Mouse (Mus musculus): ENCODE measurements around the gene Osbpl10. TPM values are rescaled to one million over a fixed set of nuclear protein-coding genes. Genes with fewer than 3 reads are reported as not detected.

Gene Osbpl10
- polyA plus RNA-seq, 1 experiment from 2014 or later = 2.6 TPM

- Histone ChIP-seq H3K27ac (ENCODE audit: low read depth, low read length) (no peak overlapping the region), H3K27me3 (ENCODE audit: control insufficient read depth, insufficient read depth, low read length) (no peaks in the 10 kb centered on the region), H3K36me3 (ENCODE audit: control insufficient read depth, insufficient read depth, low read length) (no peaks in the 10 kb centered on the region), H3K9me3 (ENCODE audit: control insufficient read depth, low read length) (no peaks in the 10 kb centered on the region), H3K4me1 (ENCODE audit: control insufficient read depth, insufficient read depth, low read length) (peaks cover 10% of the 10 kb centered on the region; the same call in 1 of the 2 replicates), H3K9ac (ENCODE audit: low read depth, low read length) (no peak overlapping the region), H3K4me3 (ENCODE audit: low read length) (no peak overlapping the region), H3K4me2 (replicated peaks; ENCODE audit: low read depth, low read length) (no peak overlapping the region)
- no peak for ATAC-seq (ENCODE audit: low FRiP score, low TSS enrichment)
- 79% methylated on average over 7 of the region's 7 CpGs for WGBS
Observed at GRCm38 (mm10) chr9:115164351-115164750, 186.0 kb downstream of the Osbpl10 start.

GRCm38 (mm10) chr9:115165996-115166395, 187.6 kb downstream of the Osbpl10 start:
- Histone ChIP-seq H3K36me3 (ENCODE audit: control insufficient read depth, insufficient read depth, low read length) (no peaks in the 10 kb centered on the region), H3K27me3 (ENCODE audit: control insufficient read depth, insufficient read depth, low read length) (no peaks in the 10 kb centered on the region), H3K4me3 (ENCODE audit: low read length) (no peak overlapping the region), H3K9ac (ENCODE audit: low read depth, low read length) (no peak overlapping the region), H3K27ac (ENCODE audit: low read depth, low read length) (no peak overlapping the region), H3K4me2 (replicated peaks; ENCODE audit: low read depth, low read length) (no peak overlapping the region), H3K4me1 (ENCODE audit: control insufficient read depth, insufficient read depth, low read length) (peaks cover 10% of the 10 kb centered on the region; the same call in 1 of the 2 replicates), H3K9me3 (ENCODE audit: control insufficient read depth, low read length) (no peaks in the 10 kb centered on the region)
- ATAC-seq (ENCODE audit: low FRiP score, low TSS enrichment) = no peak
- WGBS = 54% methylated on average over 8 of the region's 8 CpGs

- no peaks in the 10 kb centered on the region for H3K36me3 ChIP-seq (ENCODE audit: control insufficient read depth, insufficient read depth, low read length)
- no peak overlapping the region for H3K4me2 ChIP-seq (replicated peaks; ENCODE audit: low read depth, low read length)
- WGBS = 88% methylated on average over 13 of the region's 13 CpGs
- 0 out of 2 replicates have a peak, but pooled peaks cover under 1% of the 10 kb centered on the region for H3K4me1 ChIP-seq (ENCODE audit: control insufficient read depth, insufficient read depth, low read length)
- H3K4me3 ChIP-seq (ENCODE audit: low read length) = no peak overlapping the region
- no peak overlapping the region for H3K9ac ChIP-seq (ENCODE audit: low read depth, low read length)
- H3K27ac ChIP-seq (ENCODE audit: low read depth, low read length) = no peak overlapping the region
- H3K27me3 ChIP-seq (ENCODE audit: control insufficient read depth, insufficient read depth, low read length) = no peaks in the 10 kb centered on the region
- no peaks in the 10 kb centered on the region for H3K9me3 ChIP-seq (ENCODE audit: control insufficient read depth, low read length)
- no peak for ATAC-seq (ENCODE audit: low FRiP score, low TSS enrichment)
Observed at GRCm38 (mm10) chr9:115169591-115169990, 191.2 kb downstream of the Osbpl10 start.

GRCm38 (mm10) chr9:115172096-115172495, 193.7 kb downstream of the Osbpl10 start:
- ATAC-seq (ENCODE audit: low FRiP score, low TSS enrichment) = no peak
- Histone ChIP-seq H3K27ac (ENCODE audit: low read depth, low read length) (no peak overlapping the region), H3K36me3 (ENCODE audit: control insufficient read depth, insufficient read depth, low read length) (no peaks in the 10 kb centered on the region), H3K9me3 (ENCODE audit: control insufficient read depth, low read length) (no peaks in the 10 kb centered on the region), H3K27me3 (ENCODE audit: control insufficient read depth, insufficient read depth, low read length) (no peaks in the 10 kb centered on the region), H3K9ac (ENCODE audit: low read depth, low read length) (no peak overlapping the region), H3K4me3 (ENCODE audit: low read length) (no peak overlapping the region), H3K4me2 (replicated peaks; ENCODE audit: low read depth, low read length) (no peak overlapping the region), H3K4me1 (ENCODE audit: control insufficient read depth, insufficient read depth, low read length) (no peaks in the 10 kb centered on the region)
- WGBS = 93% methylated on average over 6 of the region's 6 CpGs

- Histone ChIP-seq H3K4me1 (ENCODE audit: control insufficient read depth, insufficient read depth, low read length) (no peaks in the 10 kb centered on the region), H3K9ac (ENCODE audit: low read depth, low read length) (no peak overlapping the region), H3K27me3 (ENCODE audit: control insufficient read depth, insufficient read depth, low read length) (no peaks in the 10 kb centered on the region), H3K27ac (ENCODE audit: low read depth, low read length) (0 out of 2 replicates have a peak overlapping the region, but pooled peaks have one; percentile 6), H3K4me2 (replicated peaks; ENCODE audit: low read depth, low read length) (no peak overlapping the region), H3K4me3 (ENCODE audit: low read length) (no peak overlapping the region), H3K36me3 (ENCODE audit: control insufficient read depth, insufficient read depth, low read length) (no peaks in the 10 kb centered on the region), H3K9me3 (ENCODE audit: control insufficient read depth, low read length) (no peaks in the 10 kb centered on the region)
- ATAC-seq (ENCODE audit: low FRiP score, low TSS enrichment) = no peak
- 85% methylated on average over 5 of the region's 5 CpGs for WGBS
Observed at GRCm38 (mm10) chr9:115179154-115179553, 200.8 kb downstream of the Osbpl10 start.

GRCm38 (mm10) chr9:115179935-115180334, 201.6 kb downstream of the Osbpl10 start:
- Histone ChIP-seq H3K4me3 (ENCODE audit: low read length) (no peak overlapping the region), H3K9me3 (ENCODE audit: control insufficient read depth, low read length) (no peaks in the 10 kb centered on the region), H3K9ac (ENCODE audit: low read depth, low read length) (no peak overlapping the region), H3K4me1 (ENCODE audit: control insufficient read depth, insufficient read depth, low read length) (no peaks in the 10 kb centered on the region), H3K36me3 (ENCODE audit: control insufficient read depth, insufficient read depth, low read length) (no peaks in the 10 kb centered on the region), H3K27ac (ENCODE audit: low read depth, low read length) (no peak overlapping the region), H3K4me2 (replicated peaks; ENCODE audit: low read depth, low read length) (no peak overlapping the region), H3K27me3 (ENCODE audit: control insufficient read depth, insufficient read depth, low read length) (no peaks in the 10 kb centered on the region)
- WGBS = 46% methylated on average over 8 of the region's 8 CpGs
- ATAC-seq (ENCODE audit: low FRiP score, low TSS enrichment) = peak; percentile 52; the same call in 1 of the 2 replicates

- 35% methylated on average over 11 of the region's 11 CpGs for WGBS
- Histone ChIP-seq H3K36me3 (ENCODE audit: control insufficient read depth, insufficient read depth, low read length) (no peaks in the 10 kb centered on the region), H3K4me2 (replicated peaks; ENCODE audit: low read depth, low read length) (no peak overlapping the region), H3K27me3 (ENCODE audit: control insufficient read depth, insufficient read depth, low read length) (no peaks in the 10 kb centered on the region), H3K27ac (ENCODE audit: low read depth, low read length) (no peak overlapping the region), H3K4me1 (ENCODE audit: control insufficient read depth, insufficient read depth, low read length) (peaks cover 13% of the 10 kb centered on the region), H3K4me3 (ENCODE audit: low read length) (no peak overlapping the region), H3K9me3 (ENCODE audit: control insufficient read depth, low read length) (no peaks in the 10 kb centered on the region), H3K9ac (ENCODE audit: low read depth, low read length) (no peak overlapping the region)
- ATAC-seq (ENCODE audit: low FRiP score, low TSS enrichment) = no peak
Observed at GRCm38 (mm10) chr9:115186402-115186801, 208.0 kb downstream of the Osbpl10 start.

- no peak overlapping the region for H3K4me2 ChIP-seq (replicated peaks; ENCODE audit: low read depth, low read length)
- H3K4me1 ChIP-seq (ENCODE audit: control insufficient read depth, insufficient read depth, low read length) = peaks cover 13% of the 10 kb centered on the region
- peak; percentile 80 for ATAC-seq (ENCODE audit: low FRiP score, low TSS enrichment)
- H3K4me3 ChIP-seq (ENCODE audit: low read length) = no peak overlapping the region
- 23% methylated on average over 9 of the region's 9 CpGs for WGBS
- no peaks in the 10 kb centered on the region for H3K36me3 ChIP-seq (ENCODE audit: control insufficient read depth, insufficient read depth, low read length)
- H3K27ac ChIP-seq (ENCODE audit: low read depth, low read length) = no peak overlapping the region
- H3K9me3 ChIP-seq (ENCODE audit: control insufficient read depth, low read length) = no peaks in the 10 kb centered on the region
- no peak overlapping the region for H3K9ac ChIP-seq (ENCODE audit: low read depth, low read length)
- H3K27me3 ChIP-seq (ENCODE audit: control insufficient read depth, insufficient read depth, low read length) = no peaks in the 10 kb centered on the region
Observed at GRCm38 (mm10) chr9:115190376-115190942, 212.1 kb downstream of the Osbpl10 start.

- Histone ChIP-seq H3K4me1 (ENCODE audit: control insufficient read depth, insufficient read depth, low read length) (peaks cover 13% of the 10 kb centered on the region), H3K9me3 (ENCODE audit: control insufficient read depth, low read length) (no peaks in the 10 kb centered on the region), H3K36me3 (ENCODE audit: control insufficient read depth, insufficient read depth, low read length) (no peaks in the 10 kb centered on the region), H3K27me3 (ENCODE audit: control insufficient read depth, insufficient read depth, low read length) (no peaks in the 10 kb centered on the region), H3K4me2 (replicated peaks; ENCODE audit: low read depth, low read length) (no peak overlapping the region), H3K9ac (ENCODE audit: low read depth, low read length) (no peak overlapping the region), H3K4me3 (ENCODE audit: low read length) (no peak overlapping the region), H3K27ac (ENCODE audit: low read depth, low read length) (no peak overlapping the region)
- whole genome bisulfite sequencing = 85% methylated on average over 3 of the region's 3 CpGs
- ATAC-seq (ENCODE audit: low FRiP score, low TSS enrichment) = no peak
Observed at GRCm38 (mm10) chr9:115192890-115193289, 214.5 kb downstream of the Osbpl10 start.

All from kidney, embryonic 14.5 days (tissue).